Mouse (Mus musculus) layer of hippocampus, postnatal 14 days (tissue): Measurements from ENCODE around the gene Gm11555. TPM values are rescaled to one million over a fixed set of nuclear protein-coding genes. Genes with fewer than 3 reads are reported as not detected.
"Not testable (repeated sequence)": the region's sequence is repeated elsewhere in the genome, so short reads cannot be mapped to it uniquely, and the experiment has no call there.

Experiments
- DNase-seq, 2 experiments: peaks; one replicate each; pipeline ENCODE4 v3.0.0; 2021 to 2022; ENCODE audit warnings: low spot score in 2 of 2, mixed read lengths in 1 of 2
- total RNA-seq, 2 experiments: library from RNA; stranded (reverse); gene quantifications; 2 replicates each; pipeline ENCODE4 v1.2.3; 2021

The Gm11555 gene
- total RNA-seq, 2 experiments from 2014 or later: not detected

GRCm38 (mm10) chr11:99603208-99603607, 46.8 kb downstream of the Gm11555 start, which contains the start of gene Gm11938:
Gene Gm11938, minus strand, starts transcription at chr11:99603308.
- not testable (repeated sequence) for DNase-seq

Other genes with a start within 250 kb of the Gm11555 start
- gene Krt12, start 228.0 kb downstream of the Gm11555 start, total RNA-seq: 1 to 10 TPM; 1.1 to 1.5 TPM
- not detected for gene Krt20, start 212.1 kb downstream of the Gm11555 start, total RNA-seq
- gene Krt23, start 157.1 kb downstream of the Gm11555 start, total RNA-seq: not detected
- gene Krt39, start 128.9 kb downstream of the Gm11555 start, total RNA-seq: not detected
- gene Krt40, start 107.1 kb downstream of the Gm11555 start, total RNA-seq: not detected
- not detected for gene Krtap3-3, start 99.4 kb downstream of the Gm11555 start, total RNA-seq
- gene Krtap3-2, start 93.4 kb downstream of the Gm11555 start, total RNA-seq: not detected
- not detected for gene Gm11939, start 90.8 kb downstream of the Gm11555 start, total RNA-seq
- gene Krtap3-1, start 83.6 kb downstream of the Gm11555 start, total RNA-seq: not detected
- gene Krtap1-5, start 69.2 kb downstream of the Gm11555 start, total RNA-seq: not detected
- not detected for gene Krtap1-4, start 66.6 kb downstream of the Gm11555 start, total RNA-seq
- gene Krtap1-3, start 58.9 kb downstream of the Gm11555 start, total RNA-seq: not detected
- gene Krtap9-3, start 52.1 kb downstream of the Gm11555 start, total RNA-seq: not detected
- not detected for gene Gm11938, start 46.9 kb downstream of the Gm11555 start, total RNA-seq
- gene Gm11937, start 40.0 kb downstream of the Gm11555 start, total RNA-seq: not detected
- not detected for gene Krtap2-4, start 35.4 kb downstream of the Gm11555 start, total RNA-seq
- gene Gm11562, start 29.8 kb downstream of the Gm11555 start, total RNA-seq: not detected
- gene Krtap4-1, start 22.0 kb downstream of the Gm11555 start, total RNA-seq: not detected
- not detected for gene Krtap4-2, start 15.2 kb downstream of the Gm11555 start, total RNA-seq
- gene Krtap4-7, start 6.1 kb downstream of the Gm11555 start, total RNA-seq: not detected
- not detected for gene Gm11563, start 8.7 kb upstream of the Gm11555 start, total RNA-seq
- gene Krtap4-6, start 15.7 kb upstream of the Gm11555 start, total RNA-seq: not detected
- gene Gm14190, start 40.5 kb upstream of the Gm11555 start, total RNA-seq: not detected
- not detected for gene Gm14180, start 84.1 kb upstream of the Gm11555 start, total RNA-seq
- not detected for gene Gm11595, start 122.7 kb upstream of the Gm11555 start, total RNA-seq
- gene Krtap4-8, start 130.5 kb upstream of the Gm11555 start, total RNA-seq: not detected
- gene Krtap4-9, start 135.0 kb upstream of the Gm11555 start, total RNA-seq: not detected
- gene Gm11596, start 143.2 kb upstream of the Gm11555 start, total RNA-seq: not detected
- not detected for gene Gm11569, start 148.7 kb upstream of the Gm11555 start, total RNA-seq
- not detected for gene Gm11554, start 154.2 kb upstream of the Gm11555 start, total RNA-seq
- gene Krtap4-13, start 159.7 kb upstream of the Gm11555 start, total RNA-seq: not detected
- gene Gm11564, start 165.4 kb upstream of the Gm11555 start, total RNA-seq: not detected
- not detected for gene 2300003K06Rik, start 187.8 kb upstream of the Gm11555 start, total RNA-seq
- gene Krtap4-16, start 201.4 kb upstream of the Gm11555 start, total RNA-seq: not detected
- not detected for gene Gm11568, start 207.7 kb upstream of the Gm11555 start, total RNA-seq
- gene Gm11559, start 214.2 kb upstream of the Gm11555 start, total RNA-seq: not detected
- not detected for gene Krtap9-1, start 223.2 kb upstream of the Gm11555 start, total RNA-seq
- gene Gm11567, start 229.0 kb upstream of the Gm11555 start, total RNA-seq: not detected